Mouse (Mus musculus) stomach, postnatal 0 days (tissue): ENCODE data around the gene Tceal7. TPM values are rescaled to one million over a fixed set of nuclear protein-coding genes. Genes with fewer than 3 reads are reported as not detected.
"Not testable (repeated sequence)": the region's sequence is repeated elsewhere in the genome, so short reads cannot be mapped to it uniquely, and the experiment has no call there.

Source experiments
- ATAC-seq: fragments of 200-750 bp; cut with Nextera tagmentation; 2 replicates; pipeline ENCODE4 v1.8.0; 2017; ENCODE audit not compliant: low FRiP score, low TSS enrichment
- DNase-seq: peaks from one replicate; pipeline ENCODE4 v3.0.0-alpha.2; 2016; ENCODE audit warnings: low spot score
- H3K27ac ChIP-seq: fragments of 300-500 bp; sonication (generic); replicated peaks from 2 replicates; pipeline ENCODE4 v1.5.1; 2014; ENCODE audit warnings: mild to moderate bottlenecking, control low read depth
- H3K27me3 ChIP-seq: fragments of 300-500 bp; sonication (generic); 2 replicates; pipeline ENCODE4 v1.6.1; 2014; ENCODE audit warnings: low read length; ENCODE audit not compliant: control insufficient read depth, insufficient read depth
- H3K36me3 ChIP-seq: fragments of 300-500 bp; sonication (generic); 2 replicates; pipeline ENCODE4 v1.6.1; 2014; ENCODE audit warnings: low read length, mixed read lengths; ENCODE audit not compliant: control insufficient read depth, insufficient read depth
- H3K4me1 ChIP-seq: fragments of 300-500 bp; sonication (generic); replicated peaks from 2 replicates; pipeline ENCODE4 v1.6.1; 2014; ENCODE audit warnings: antibody characterized with exemption; ENCODE audit not compliant: control insufficient read depth, insufficient read depth
- H3K4me2 ChIP-seq: fragments of 300-500 bp; sonication (generic); replicated peaks from 2 replicates; pipeline ENCODE4 v1.6.1; 2014; ENCODE audit warnings: low read depth, mild to moderate bottlenecking, control low read depth, moderate library complexity
- H3K4me3 ChIP-seq: fragments of 300-500 bp; sonication (generic); 2 replicates; pipeline ENCODE4 v1.5.1; 2014; ENCODE audit warnings: low read depth, low read length, control low read depth
- H3K9ac ChIP-seq: fragments of 300-500 bp; sonication (generic); 2 replicates; pipeline ENCODE4 v1.6.1; 2014; ENCODE audit warnings: mild to moderate bottlenecking, low read length, control low read depth, mixed read lengths
- H3K9me3 ChIP-seq: fragments of 300-500 bp; sonication (generic); 2 replicates; pipeline ENCODE4 v1.6.1; 2016; ENCODE audit warnings: low read length; ENCODE audit not compliant: control insufficient read depth
- CTCF ChIP-seq: IDR thresholded peaks from 2 replicates; pipeline ENCODE4 v1.5.1; 2016; ENCODE audit warnings: antibody characterized with exemption, low read depth, mild to moderate bottlenecking, moderate library complexity
- EP300 ChIP-seq: optimal IDR thresholded peaks from 2 replicates; pipeline ENCODE3; 2016; ENCODE audit warnings: antibody characterized with exemption
- WGBS: fragments of 180-500 bp; shearing (Covaris S2); extraction: QIAGEN DNeasy Blood & Tissue Kit; methylation state at CpG from one replicate; pipeline ENCODE4 v1.1.7; 2014; 5-methylcytosine and 5-hydroxymethylcytosine counted together
- polyA plus RNA-seq: library from polyadenylated mRNA; unstranded; fragments of >200 nt; fragmentation: Nextera tagmentation; extraction: Ambion mirVana; gene quantifications from 2 replicates; pipeline ENCODE4 v1.2.1, GENCODE M21; 2015

Gene Tceal7
- 0.84 and 1.4 TPM in 2 replicates for polyA plus RNA-seq

GRCm38 (mm10) chrX:136214729-136215677, at the start of gene Tceal7, which contains the start of gene Bex1:
Tceal7 (plus strand) TSS chrX:136214779.
Bex1 (minus strand) TSS chrX:136215513.
- DNase-seq, H3K9me3 ChIP-seq, H3K27ac ChIP-seq, H3K4me1 ChIP-seq, H3K4me3 ChIP-seq, H3K36me3 ChIP-seq, H3K9ac ChIP-seq, H3K27me3 ChIP-seq: not testable (repeated sequence)
- WGBS: 29% methylated on average over 7 of the region's 67 CpGs
- 0 out of 2 replicates have a peak within 1 kb of the TSS, but pooled peaks have one; percentile 23 for H3K4me2 ChIP-seq
- peak; percentile 71; the same call in 1 of the 2 replicates for ATAC-seq

DNA sequence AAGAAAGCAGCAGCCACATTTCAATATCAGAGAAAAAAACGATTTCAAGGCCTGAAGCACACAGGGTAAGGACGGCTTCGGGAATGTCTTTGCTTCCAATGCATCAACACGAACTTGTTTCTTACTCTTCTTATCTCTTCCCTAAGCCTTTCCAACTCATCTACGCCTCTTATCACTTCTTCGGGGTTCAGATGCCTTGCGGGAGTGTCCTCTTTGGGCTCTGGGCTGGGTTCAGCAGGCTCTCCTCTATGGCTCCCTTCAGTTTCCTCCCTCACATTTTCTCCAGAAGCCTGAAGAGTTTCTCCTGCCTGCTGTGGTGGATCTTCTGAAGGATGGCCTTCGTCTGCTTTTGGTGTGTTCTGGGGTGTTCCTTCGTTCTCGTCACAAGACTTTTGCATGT, 44.0 kb upstream of the Tceal7 start:
- no peak for ATAC-seq
- peak overlapping the region; percentile 39; the same call in 1 of the 2 replicates for H3K4me2 ChIP-seq
- no peaks in the 10 kb centered on the region for H3K4me1 ChIP-seq
- no peak overlapping the region for H3K9ac ChIP-seq
- no peak for DNase-seq
- 48% methylated on average over 10 of the region's 10 CpGs for WGBS
- H3K9me3 ChIP-seq: no peaks in the 10 kb centered on the region
- H3K27ac ChIP-seq: no peak overlapping the region
- H3K4me3 ChIP-seq: 0 out of 2 replicates have a peak overlapping the region, but pooled peaks have one; percentile 54
- H3K36me3 ChIP-seq: no peaks in the 10 kb centered on the region
- H3K27me3 ChIP-seq: no peaks in the 10 kb centered on the region
- TF ChIP-seq CTCF (no peak), EP300 (no peak)

DNA sequence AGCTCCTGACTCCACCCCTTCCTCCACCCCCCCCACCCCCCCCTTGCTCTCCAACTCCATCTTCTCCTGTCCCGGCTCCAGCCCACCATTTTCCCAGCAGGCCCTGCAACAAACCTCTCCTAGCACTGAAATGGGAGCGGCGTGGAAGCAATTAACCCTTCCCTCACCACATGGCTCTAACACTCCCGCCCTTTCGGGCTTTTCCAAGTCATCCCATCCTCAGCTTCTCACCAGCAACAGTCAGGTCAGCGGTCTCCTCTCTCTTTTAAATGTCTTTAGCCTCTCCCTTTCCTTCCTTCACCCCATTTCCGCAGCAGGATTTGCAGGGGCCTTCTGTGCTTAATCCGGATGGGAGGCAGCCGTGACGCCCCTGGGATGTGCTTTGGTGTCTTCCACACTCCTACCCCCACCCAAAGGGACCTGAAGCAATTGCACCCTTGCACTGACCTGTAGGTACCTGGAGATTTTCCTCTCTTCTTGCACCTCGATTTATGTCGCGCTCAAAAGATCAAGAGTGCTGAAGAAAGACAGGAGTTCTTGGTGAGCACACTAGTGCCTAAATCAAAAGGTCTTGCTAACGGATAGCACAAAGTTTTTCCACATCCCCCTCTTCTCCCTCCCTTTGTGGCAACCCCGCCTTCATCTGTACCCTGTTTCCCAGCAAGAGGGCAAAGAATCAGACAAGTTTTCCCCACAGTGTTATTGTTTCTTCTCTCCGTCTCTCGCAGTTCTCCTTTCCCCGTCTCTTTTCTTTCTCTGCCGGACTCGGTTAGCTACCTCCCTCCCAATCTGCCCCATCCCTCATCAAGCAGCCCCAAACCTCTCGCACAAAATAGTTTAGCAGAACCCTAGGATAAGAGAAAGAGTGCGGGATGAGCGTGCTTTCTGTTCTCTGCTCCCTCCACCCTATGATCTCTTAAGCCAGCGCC, 43.1 kb upstream of the Tceal7 start:
- H3K4me1 ChIP-seq: no peaks in the 10 kb centered on the region
- peak overlapping the region; percentile 91 for H3K27ac ChIP-seq
- H3K9me3 ChIP-seq: no peaks in the 10 kb centered on the region
- no peaks in the 10 kb centered on the region for H3K36me3 ChIP-seq
- DNase-seq (peak; percentile 70), ATAC-seq (peak; percentile 84)
- H3K27me3 ChIP-seq: no peaks in the 10 kb centered on the region
- H3K9ac ChIP-seq: peak overlapping the region; percentile 73
- peak overlapping the region; percentile 57 for H3K4me2 ChIP-seq
- peak overlapping the region; percentile 54 for H3K4me3 ChIP-seq
- TF ChIP-seq EP300 (no peak), CTCF (no peak)
- WGBS: 17% methylated on average over 24 of the region's 24 CpGs

- peak within 1 kb of the TSS; percentile 73 for H3K9ac ChIP-seq
- ATAC-seq (peak; percentile 98), DNase-seq (peak; percentile 79)
- peak within 1 kb of the TSS; percentile 54 for H3K4me3 ChIP-seq
- WGBS: 20% methylated on average over 10 of the region's 10 CpGs
- TF ChIP-seq CTCF: peak; percentile 29; the same call in 1 of the 2 replicates
- TF ChIP-seq EP300: no peak
- H3K27ac ChIP-seq: peak within 1 kb of the TSS; percentile 91
- H3K4me2 ChIP-seq: peak within 1 kb of the TSS; percentile 57
- no peaks in the 10 kb centered on the region for H3K9me3 ChIP-seq
- no peaks in the 10 kb centered on the region for H3K4me1 ChIP-seq
- no peaks in the 10 kb centered on the region for H3K36me3 ChIP-seq
- no peaks in the 10 kb centered on the region for H3K27me3 ChIP-seq
These were observed 42.4 kb upstream of the Tceal7 start, which contains the start of gene Tceal8 for GRCm38 (mm10) chrX:136172118-136172551. Tceal8 (minus strand) TSS chrX:136172342.

DNA sequence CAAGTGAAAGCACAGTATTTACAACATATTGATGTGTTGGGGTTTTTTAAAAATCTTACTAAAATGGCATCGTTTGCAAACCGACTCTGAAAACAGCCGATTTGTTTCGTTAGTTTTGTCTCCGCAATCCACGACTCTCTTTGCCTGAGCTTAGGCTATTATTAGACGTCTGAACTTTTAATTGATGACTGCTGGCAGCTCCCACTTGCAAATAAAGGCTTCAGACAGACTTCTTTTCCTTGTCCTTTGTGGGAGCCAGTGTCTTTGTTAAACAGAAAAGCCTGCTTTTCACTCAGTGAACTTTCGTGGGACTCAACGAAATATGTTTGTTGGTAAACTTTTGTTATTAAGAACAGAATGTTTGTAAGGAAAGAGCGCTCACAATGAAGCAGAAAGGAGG, 41.8 kb upstream of the Tceal7 start:
- ATAC-seq: no peak

More for the DNA sequence above, 41.8 kb upstream of the Tceal7 start:
- no peaks in the 10 kb centered on the region for H3K27me3 ChIP-seq
- DNase-seq: no peak
- no peak overlapping the region for H3K9ac ChIP-seq
- no peaks in the 10 kb centered on the region for H3K4me1 ChIP-seq
- TF ChIP-seq EP300 (no peak), CTCF (no peak)
- H3K9me3 ChIP-seq: no peaks in the 10 kb centered on the region
- H3K27ac ChIP-seq: no peak overlapping the region
- peak overlapping the region; percentile 57 for H3K4me2 ChIP-seq
- H3K4me3 ChIP-seq: peak overlapping the region; percentile 54
- WGBS: 24% methylated on average over 10 of the region's 10 CpGs
- H3K36me3 ChIP-seq: no peaks in the 10 kb centered on the region
